Mouse (Mus musculus) forebrain, embryonic 16.5 days (tissue): Measurements from ENCODE around the gene Tmem131. TPM values are rescaled to one million over a fixed set of nuclear protein-coding genes. Genes with fewer than 3 reads are reported as not detected.

Source experiments
- ATAC-seq: fragments of 200-750 bp; cut with Nextera tagmentation; 2 replicates; pipeline ENCODE4 v1.8.0; 2017; ENCODE audit warnings: mild to moderate bottlenecking, moderate library complexity
- H3K27ac ChIP-seq: fragments of 300-500 bp; sonication (generic); 2 replicates; pipeline ENCODE4 v1.5.1; 2014; ENCODE audit warnings: low read length, control low read depth
- H3K27me3 ChIP-seq: fragments of 300-500 bp; sonication (generic); replicated peaks from 2 replicates; pipeline ENCODE4 v1.6.1; 2014; ENCODE audit warnings: low read length; ENCODE audit not compliant: control insufficient read depth, insufficient read depth
- H3K36me3 ChIP-seq: fragments of 300-500 bp; sonication (generic); 2 replicates; pipeline ENCODE4 v1.6.1; 2014; ENCODE audit not compliant: control insufficient read depth, insufficient read depth
- H3K4me1 ChIP-seq: fragments of 300-500 bp; sonication (generic); replicated peaks from 2 replicates; pipeline ENCODE4 v1.6.1; 2014; ENCODE audit warnings: low read length; ENCODE audit not compliant: control insufficient read depth, insufficient read depth
- H3K4me2 ChIP-seq: fragments of 300-500 bp; sonication (generic); 2 replicates; pipeline ENCODE4 v1.6.1; 2014; ENCODE audit warnings: mild to moderate bottlenecking, low read length, control low read depth
- H3K4me3 ChIP-seq: fragments of 300-500 bp; sonication (generic); replicated peaks from 2 replicates; pipeline ENCODE4 v1.5.1; 2014; ENCODE audit warnings: mild to moderate bottlenecking, low read length, control low read depth
- H3K9ac ChIP-seq: fragments of 300-500 bp; sonication (generic); replicated peaks from 2 replicates; pipeline ENCODE4 v1.6.1; 2014; ENCODE audit warnings: low read depth, low read length, control low read depth
- H3K9me3 ChIP-seq: fragments of 300-500 bp; sonication (generic); 2 replicates; pipeline ENCODE4 v1.6.1; 2016; ENCODE audit warnings: low read length; ENCODE audit not compliant: control insufficient read depth
- WGBS: fragments of 180-500 bp; shearing (Covaris S2); extraction: QIAGEN DNeasy Blood & Tissue Kit; methylation state at CpG from one replicate; pipeline ENCODE4 v1.1.7; 2014; 5-methylcytosine and 5-hydroxymethylcytosine counted together
- polyA plus RNA-seq: library from polyadenylated mRNA; unstranded; fragments of >200 nt; fragmentation: Nextera tagmentation; extraction: Ambion mirVana; gene quantifications from 2 replicates; pipeline ENCODE4 v1.2.1, GENCODE M21; 2015

Tmem131 gene
- polyA plus RNA-seq, 1 experiment from 2014 or later, result 14.4 TPM

DNA sequence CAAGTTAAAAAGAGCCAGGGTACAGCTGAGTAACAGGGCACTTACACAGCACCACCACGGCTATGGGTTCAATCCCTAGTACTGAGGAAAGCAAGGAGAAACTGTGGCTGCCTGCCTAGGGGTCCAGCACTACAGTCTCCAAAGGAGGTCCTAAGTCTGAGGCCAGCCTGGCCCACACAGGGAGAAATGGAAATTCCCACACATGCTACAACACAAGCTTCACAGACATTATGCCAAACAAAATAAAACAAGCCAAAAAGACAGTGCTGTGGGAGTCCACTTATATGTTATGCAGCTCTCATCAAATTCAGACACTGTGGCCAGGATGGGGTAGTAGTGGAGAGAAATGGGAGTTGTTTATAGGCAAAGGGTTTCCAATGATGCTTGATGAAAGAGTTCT lies 11.2 kb downstream of the Tmem131 start:
- peaks cover 15% of the 10 kb centered on the region for H3K4me1 ChIP-seq
- no peak for ATAC-seq
- no peak overlapping the region for H3K4me2 ChIP-seq
- H3K36me3 ChIP-seq, result no peaks in the 10 kb centered on the region
- no peaks in the 10 kb centered on the region for H3K27me3 ChIP-seq
- H3K9me3 ChIP-seq, result no peaks in the 10 kb centered on the region
- no peak overlapping the region for H3K9ac ChIP-seq
- 92% methylated on average over 1 of the region's 1 CpGs for WGBS
- H3K4me3 ChIP-seq, result no peak overlapping the region
- no peak overlapping the region for H3K27ac ChIP-seq

- 84% methylated on average over 8 of the region's 8 CpGs for WGBS
These were observed 12.6 kb downstream of the Tmem131 start for GRCm38 (mm10) chr1:36930911-36931310.

DNA sequence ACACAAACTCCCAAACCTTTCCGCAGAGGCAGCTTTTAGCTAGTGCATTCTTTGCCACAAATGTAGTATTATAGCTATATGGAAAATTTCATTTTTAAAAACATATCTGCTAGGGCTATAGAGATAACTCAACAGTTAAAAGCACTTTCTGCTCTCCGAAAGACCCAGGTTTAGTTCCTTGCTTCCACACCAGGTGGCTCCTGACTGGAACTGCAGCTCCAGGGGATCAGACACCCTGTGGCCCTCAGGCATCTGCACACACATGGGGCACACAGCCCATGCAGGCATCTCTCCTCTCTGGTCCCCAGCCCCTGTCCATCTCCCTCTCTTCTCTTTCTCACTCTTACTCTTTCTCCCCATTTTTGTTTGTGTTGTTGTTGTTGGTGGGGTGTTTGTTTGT lies 13.5 kb downstream of the Tmem131 start:
- WGBS, result 88% methylated on average over 2 of the region's 2 CpGs
- ATAC-seq, result no peak

More at GRCm38 (mm10) chr1:36930911-36931310, 12.6 kb downstream of the Tmem131 start:
- H3K4me3 ChIP-seq, result no peak overlapping the region
- H3K36me3 ChIP-seq, result no peaks in the 10 kb centered on the region
- no peaks in the 10 kb centered on the region for H3K9me3 ChIP-seq
- no peak overlapping the region for H3K9ac ChIP-seq
- H3K4me1 ChIP-seq, result peaks cover 7% of the 10 kb centered on the region
- ATAC-seq, result no peak
- no peak overlapping the region for H3K4me2 ChIP-seq
- H3K27ac ChIP-seq, result no peak overlapping the region
- no peaks in the 10 kb centered on the region for H3K27me3 ChIP-seq

DNA sequence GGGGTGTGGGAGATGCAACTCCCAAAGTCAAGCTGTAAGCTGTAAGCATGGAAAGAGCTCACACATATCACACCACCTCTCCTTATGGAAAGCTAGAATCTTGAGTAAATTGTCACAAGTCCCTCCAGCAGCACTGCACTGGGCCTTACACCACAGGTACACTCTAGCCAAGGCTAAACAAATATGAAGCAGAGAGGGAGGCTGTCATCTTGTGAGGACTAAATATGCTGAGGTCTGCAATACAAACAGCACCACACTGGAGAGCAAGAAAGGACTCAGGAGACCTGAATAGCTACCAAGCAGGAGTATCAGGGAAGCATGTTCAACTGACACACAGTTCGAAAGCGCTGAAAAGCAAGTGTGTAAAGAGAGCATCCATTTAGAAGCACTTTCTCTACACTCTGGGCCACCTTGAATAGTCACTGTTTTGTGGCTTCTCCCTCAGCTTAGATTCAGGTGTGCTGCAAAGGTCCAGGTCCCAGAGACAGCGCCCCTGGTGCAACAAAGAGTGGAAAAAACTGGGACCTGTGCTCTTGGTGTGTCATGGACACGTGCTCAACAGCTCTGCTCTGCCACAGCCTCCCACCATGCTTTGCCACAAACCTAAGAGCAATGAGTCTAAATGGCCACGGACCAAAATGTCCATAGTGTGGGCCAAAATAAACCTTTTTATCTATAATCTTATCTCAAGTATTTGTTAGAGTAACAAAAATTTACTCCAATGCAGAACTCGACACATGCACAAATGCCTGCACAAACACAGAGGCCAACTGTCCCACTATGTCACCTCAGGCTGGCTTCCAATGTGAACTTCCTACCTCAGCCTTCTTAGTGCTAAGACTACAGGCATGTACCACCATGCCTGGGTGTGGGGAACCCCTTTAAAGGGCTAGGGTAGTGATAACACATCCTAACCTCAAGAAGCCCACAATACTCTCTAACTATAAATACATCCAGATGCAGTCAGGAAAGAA lies 14.8 kb downstream of the Tmem131 start:
- no peak for ATAC-seq
- WGBS, result 89% methylated on average over 6 of the region's 6 CpGs
- H3K27ac ChIP-seq, result no peak overlapping the region
- no peaks in the 10 kb centered on the region for H3K36me3 ChIP-seq
- no peaks in the 10 kb centered on the region for H3K27me3 ChIP-seq
- H3K4me3 ChIP-seq, result no peak overlapping the region
- H3K4me1 ChIP-seq, result no peaks in the 10 kb centered on the region; the same call in 1 of the 2 replicates
- no peak overlapping the region for H3K4me2 ChIP-seq
- H3K9ac ChIP-seq, result no peak overlapping the region
- H3K9me3 ChIP-seq, result no peaks in the 10 kb centered on the region

More for the DNA sequence above, 13.5 kb downstream of the Tmem131 start:
- Histone ChIP-seq H3K36me3 (no peaks in the 10 kb centered on the region), H3K9ac (no peak overlapping the region), H3K9me3 (no peaks in the 10 kb centered on the region), H3K27ac (no peak overlapping the region), H3K4me2 (no peak overlapping the region), H3K4me1 (peaks cover 6% of the 10 kb centered on the region), H3K4me3 (no peak overlapping the region), H3K27me3 (no peaks in the 10 kb centered on the region)

- no peak overlapping the region for H3K27ac ChIP-seq
- no peak overlapping the region for H3K4me3 ChIP-seq
- 85% methylated on average over 2 of the region's 2 CpGs for WGBS
- H3K27me3 ChIP-seq, result no peaks in the 10 kb centered on the region
- no peaks in the 10 kb centered on the region for H3K9me3 ChIP-seq
- no peak overlapping the region for H3K9ac ChIP-seq
- H3K4me2 ChIP-seq, result no peak overlapping the region
- H3K36me3 ChIP-seq, result no peaks in the 10 kb centered on the region
- no peaks in the 10 kb centered on the region for H3K4me1 ChIP-seq
- no peak for ATAC-seq
These were observed 15.9 kb downstream of the Tmem131 start for GRCm38 (mm10) chr1:36927569-36927968.

DNA sequence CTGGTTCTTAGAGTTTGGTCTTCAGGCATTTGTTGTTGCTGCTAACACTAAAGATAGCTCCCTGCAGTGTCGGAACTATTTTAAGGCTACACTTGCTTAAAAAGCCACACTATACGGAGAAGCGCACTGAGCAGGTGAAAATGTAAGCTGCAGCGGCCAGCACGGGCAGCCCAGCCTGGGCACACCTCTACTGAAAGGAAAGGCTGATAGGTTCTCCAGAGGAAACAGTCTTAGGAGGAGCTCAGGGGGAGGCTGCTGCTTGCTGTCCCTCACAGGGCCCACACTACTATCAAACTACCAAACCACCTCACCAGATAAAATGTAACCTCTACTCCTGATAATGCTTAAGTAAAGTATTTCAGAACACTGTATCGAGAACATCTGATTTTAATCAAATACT lies 16.7 kb downstream of the Tmem131 start:
- Histone ChIP-seq H3K36me3 (no peaks in the 10 kb centered on the region), H3K9me3 (no peaks in the 10 kb centered on the region), H3K4me3 (no peak overlapping the region), H3K4me1 (peaks cover 4% of the 10 kb centered on the region), H3K9ac (no peak overlapping the region), H3K27me3 (no peaks in the 10 kb centered on the region), H3K4me2 (no peak overlapping the region), H3K27ac (no peak overlapping the region)
- no peak for ATAC-seq
- WGBS, result 94% methylated on average over 6 of the region's 6 CpGs

DNA sequence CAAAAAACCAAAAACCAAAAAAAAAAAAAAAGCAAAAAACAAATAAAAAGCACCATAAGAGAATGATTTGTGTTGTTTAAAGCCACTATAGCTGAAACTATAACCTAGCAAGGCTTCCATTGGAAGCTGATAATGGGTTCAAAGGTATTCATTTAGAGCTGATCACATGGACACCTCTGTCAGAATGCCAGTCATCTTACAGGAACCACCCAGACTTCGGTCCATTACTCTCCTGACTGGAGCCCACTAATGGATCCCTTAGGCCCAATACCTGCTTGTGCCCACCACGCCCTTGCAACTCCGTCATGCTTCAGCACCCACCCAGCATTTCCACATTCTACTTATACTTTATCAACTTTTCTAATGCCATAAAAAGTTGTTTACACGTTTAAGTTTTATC lies 17.2 kb downstream of the Tmem131 start:
- H3K9me3 ChIP-seq, result no peaks in the 10 kb centered on the region
- H3K9ac ChIP-seq, result no peak overlapping the region
- no peak overlapping the region for H3K27ac ChIP-seq
- 94% methylated on average over 4 of the region's 4 CpGs for WGBS
- ATAC-seq, result no peak
- H3K36me3 ChIP-seq, result no peaks in the 10 kb centered on the region
- no peak overlapping the region for H3K4me3 ChIP-seq
- H3K4me1 ChIP-seq, result peaks cover 9% of the 10 kb centered on the region
- no peaks in the 10 kb centered on the region for H3K27me3 ChIP-seq
- no peak overlapping the region for H3K4me2 ChIP-seq

DNA sequence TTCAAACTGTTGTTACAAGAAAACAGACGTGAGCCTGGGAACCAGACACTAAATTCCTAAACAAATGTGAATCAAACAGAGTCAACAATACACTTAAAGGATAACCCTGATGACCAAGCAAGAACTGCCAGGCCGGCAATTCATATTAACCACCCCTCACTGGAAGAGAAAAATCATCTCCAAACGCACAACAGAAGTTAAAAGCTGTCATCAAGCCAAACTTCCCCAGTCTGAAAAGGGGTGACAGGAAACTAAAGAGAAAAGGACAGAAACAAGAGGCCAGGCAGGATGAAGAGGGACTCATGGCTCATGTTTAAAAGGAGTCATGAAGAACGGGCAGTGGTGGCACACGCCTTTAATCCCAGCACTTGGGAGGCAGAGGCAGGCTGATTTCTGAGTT lies 17.7 kb downstream of the Tmem131 start:
- Histone ChIP-seq H3K4me2 (no peak overlapping the region), H3K27ac (no peak overlapping the region), H3K9me3 (no peaks in the 10 kb centered on the region), H3K27me3 (no peaks in the 10 kb centered on the region), H3K9ac (no peak overlapping the region), H3K4me1 (peaks cover 11% of the 10 kb centered on the region), H3K4me3 (no peak overlapping the region), H3K36me3 (no peaks in the 10 kb centered on the region)
- WGBS, result 69% methylated on average over 5 of the region's 5 CpGs
- ATAC-seq, result no peak

DNA sequence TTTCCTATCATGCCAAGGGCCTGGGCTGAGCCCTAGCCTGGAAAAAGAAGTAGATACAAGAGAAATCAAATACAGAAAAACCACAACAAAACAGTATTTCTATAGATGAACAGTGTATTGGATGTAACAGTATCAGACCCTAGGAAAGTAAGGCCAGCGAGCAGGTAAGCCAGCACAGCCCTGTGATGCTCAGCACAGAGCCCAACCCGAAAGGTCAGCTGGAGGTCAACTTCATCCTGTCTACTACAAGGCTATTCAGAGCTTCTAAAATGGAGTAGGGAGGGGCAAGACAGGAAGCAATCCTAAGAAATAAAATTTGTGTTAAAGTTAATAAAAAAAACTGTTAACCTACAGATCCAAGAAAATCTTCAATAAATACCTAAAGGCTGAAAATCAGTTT lies 18.6 kb downstream of the Tmem131 start:
- Histone ChIP-seq H3K27me3 (no peaks in the 10 kb centered on the region), H3K36me3 (no peaks in the 10 kb centered on the region), H3K4me1 (peaks cover 19% of the 10 kb centered on the region), H3K27ac (no peak overlapping the region), H3K9ac (no peak overlapping the region), H3K4me2 (no peak overlapping the region), H3K4me3 (no peak overlapping the region), H3K9me3 (no peaks in the 10 kb centered on the region)
- ATAC-seq, result no peak
- WGBS, result 88% methylated on average over 2 of the region's 2 CpGs
